ENCODE assay signal across 19 mouse cellular contexts in genomic region chr17:28650268-28650667, GRCm38 (mm10). TPM values are rescaled to one million over a fixed set of nuclear protein-coding genes. Genes with fewer than 3 reads are reported as not detected.
DNase-seq lines count a peak whose midpoint lies in the region; ATAC-seq lines count a peak whose summit lies in the region.
"Had no signal": no experiment of that assay in that cellular context is flagged by ENCODE, and none has a peak within 500 bp of the region (broad histone marks: within the 10 kb centered on the region; RNA-seq: fewer than 3 reads in every experiment).

No protein-coding gene starts in this region.

- DNase-seq in adrenal gland, postnatal 10 days: peak; percentile 23
- no peak for DNase-seq in adrenal gland, adult 8-10 months
- DNase-seq in heart, postnatal 25 days (ENCODE audit: low spot score): no peak
- no peak for DNase-seq in heart, adult 8-10 months (ENCODE audit: low spot score)
- DNase-seq in ovary, postnatal 36 days (ENCODE audit: low spot score): peak; percentile 14
- DNase-seq in ovary, postnatal 14 days (ENCODE audit: low spot score): no peak
- DNase-seq: cerebellum, adult 2 months; cerebellum, postnatal 36 days; gastrocnemius, postnatal 10 days; kidney, adult 2 months had no signal

- no peak overlapping the region for H3K9ac ChIP-seq in heart, embryonic 12.5 days
- no peak overlapping the region for H3K9ac ChIP-seq in heart, embryonic 16.5 days (ENCODE audit: low read length)
- H3K9ac ChIP-seq: embryonic facial prominence, embryonic 13.5 days; forebrain, embryonic 12.5 days; hindbrain, embryonic 15.5 days; kidney, embryonic 15.5 days had no signal

- H3K9me3 ChIP-seq in heart, embryonic 12.5 days (replicated peaks): no peaks in the 10 kb centered on the region
- no peaks in the 10 kb centered on the region for H3K9me3 ChIP-seq in heart, embryonic 16.5 days (replicated peaks; ENCODE audit: control insufficient read depth, low read length)
- H3K9me3 ChIP-seq: embryonic facial prominence, embryonic 13.5 days; forebrain, embryonic 12.5 days; hindbrain, embryonic 15.5 days; kidney, embryonic 15.5 days had no signal

- intact Hi-C loops in heart, postnatal 25 days (cut with DNase I): loop anchor here (5.0 kb wide), 1 partner anchor 103 kb away; the partner anchor contains the start of gene Clpsl2

- H3K27ac ChIP-seq in heart, embryonic 12.5 days (ENCODE audit: poor library complexity, severe bottlenecking): no peak overlapping the region
- peak overlapping the region; percentile 27; the same call in 1 of the 2 replicates for H3K27ac ChIP-seq in heart, embryonic 16.5 days (ENCODE audit: low read length)
- H3K27ac ChIP-seq: embryonic facial prominence, embryonic 13.5 days; forebrain, embryonic 12.5 days; hindbrain, embryonic 15.5 days; kidney, embryonic 15.5 days had no signal

- H3K36me3 ChIP-seq in heart, embryonic 12.5 days: no peaks in the 10 kb centered on the region
- no peaks in the 10 kb centered on the region for H3K36me3 ChIP-seq in heart, embryonic 16.5 days (ENCODE audit: control insufficient read depth, insufficient read depth)
- H3K36me3 ChIP-seq: embryonic facial prominence, embryonic 13.5 days; forebrain, embryonic 12.5 days; hindbrain, embryonic 15.5 days; kidney, embryonic 15.5 days had no signal

- no peak overlapping the region for H3K4me3 ChIP-seq in heart, embryonic 12.5 days
- no peak overlapping the region for H3K4me3 ChIP-seq in heart, embryonic 16.5 days (ENCODE audit: low read length)
- H3K4me3 ChIP-seq: embryonic facial prominence, embryonic 13.5 days; forebrain, embryonic 12.5 days; hindbrain, embryonic 15.5 days; kidney, embryonic 15.5 days had no signal

- 69% methylated on average over 3 of the region's 3 CpGs for WGBS in heart, embryonic 12.5 days
- 51% methylated on average over 3 of the region's 3 CpGs for WGBS in heart, embryonic 16.5 days

- H3K27me3 ChIP-seq in heart, embryonic 12.5 days (replicated peaks): no peaks in the 10 kb centered on the region; the same call in 1 of the 2 replicates
- no peaks in the 10 kb centered on the region; the same call in 1 of the 2 replicates for H3K27me3 ChIP-seq in heart, embryonic 16.5 days (ENCODE audit: control insufficient read depth, insufficient read depth, low read length)
- H3K27me3 ChIP-seq: embryonic facial prominence, embryonic 13.5 days; forebrain, embryonic 12.5 days; hindbrain, embryonic 15.5 days; kidney, embryonic 15.5 days had no signal

- no peak overlapping the region for H3K4me2 ChIP-seq in heart, embryonic 12.5 days
- no peak overlapping the region for H3K4me2 ChIP-seq in heart, embryonic 16.5 days (ENCODE audit: low read depth, low read length)
- H3K4me2 ChIP-seq: embryonic facial prominence, embryonic 13.5 days; forebrain, embryonic 12.5 days; hindbrain, embryonic 15.5 days; kidney, embryonic 15.5 days had no signal

- 0 out of 2 replicates have a peak, but pooled peaks have one; percentile 25 for ATAC-seq in heart, embryonic 12.5 days (ENCODE audit: insufficient number of reproducible peaks, low FRiP score)
- peak; percentile 45; the same call in 1 of the 2 replicates for ATAC-seq in heart, embryonic 16.5 days (replicated peaks; ENCODE audit: extremely low read depth, insufficient read depth, low FRiP score)
- ATAC-seq: forebrain, embryonic 16.5 days; intestine, embryonic 16.5 days had no signal

- H3K4me1 ChIP-seq in heart, embryonic 12.5 days (replicated peaks): no peaks in the 10 kb centered on the region
- H3K4me1 ChIP-seq in heart, embryonic 16.5 days (ENCODE audit: control insufficient read depth, insufficient read depth, low read length): no peaks in the 10 kb centered on the region
- H3K4me1 ChIP-seq: embryonic facial prominence, embryonic 13.5 days; forebrain, embryonic 12.5 days; hindbrain, embryonic 15.5 days; kidney, embryonic 15.5 days had no signal

RNA-seq across cellular contexts. Expression of gene Srpk1, which starts 27.8 kb away (rescaled TPM):
- 10 to 100 TPM; 53.2 to 62.8 TPM for total RNA-seq in adrenal gland, postnatal 10 days (2021)
- 10 to 100 TPM; 68.4 to 81.5 (median 72.8) TPM for total RNA-seq in adrenal gland, adult 8-10 months (2022)
- 55.4 and 56.8 TPM in 2 replicates for polyA plus RNA-seq in heart, embryonic 12.5 days (2016; fragmentation: Nextera tagmentation; extraction: Ambion mirVana)
- total RNA-seq in heart, postnatal 25 days (2021): 10 to 100 TPM; 32.6 to 35.5 TPM
- polyA plus RNA-seq in heart, embryonic 16.5 days (2015; fragmentation: Nextera tagmentation; extraction: Ambion mirVana): 44.3 and 44.9 TPM in 2 replicates
- total RNA-seq in heart, adult 8-10 months (2022): 10 to 100 TPM; 30.8 to 38.3 (median 35.2) TPM

RNA-seq across cellular contexts. Expression of gene Slc26a8, which starts 39.8 kb away (rescaled TPM):
- total RNA-seq in adrenal gland, postnatal 10 days (2021): 1 to 10 TPM; 1.4 to 4.7 TPM
- 1 to 10 TPM; 1.4 to 3.1 (median 2.5) TPM for total RNA-seq in adrenal gland, adult 8-10 months (2022)
- 0.22 and 0.57 TPM in 2 replicates for polyA plus RNA-seq in heart, embryonic 12.5 days (2016; fragmentation: Nextera tagmentation; extraction: Ambion mirVana)
- under 1 TPM; 0.16 to 0.78 TPM for total RNA-seq in heart, postnatal 25 days (2021)
- polyA plus RNA-seq in heart, embryonic 16.5 days (2015; fragmentation: Nextera tagmentation; extraction: Ambion mirVana): 0.19 and 0.47 TPM in 2 replicates
- total RNA-seq in heart, adult 8-10 months (2022): under 1 TPM in 2 of 4 experiments, not detected in 2; 0.37 to 0.65 TPM
- polyA plus RNA-seq: C2C12 had no signal

RNA-seq across cellular contexts. Expression of gene Mapk14, which starts 40.9 kb away (rescaled TPM):
- 10 to 100 TPM; 63.6 to 74.4 TPM for total RNA-seq in adrenal gland, postnatal 10 days (2021)
- total RNA-seq in adrenal gland, adult 8-10 months (2022): 10 to 100 TPM; 71.9 to 99.0 (median 78.8) TPM
- 37.1 and 38.6 TPM in 2 replicates for polyA plus RNA-seq in heart, embryonic 12.5 days (2016; fragmentation: Nextera tagmentation; extraction: Ambion mirVana)
- total RNA-seq in heart, postnatal 25 days (2021): 10 to 100 TPM; 55.0 to 55.8 TPM
- polyA plus RNA-seq in heart, embryonic 16.5 days (2015; fragmentation: Nextera tagmentation; extraction: Ambion mirVana): 29.3 and 31.2 TPM in 2 replicates
- total RNA-seq in heart, adult 8-10 months (2022): 10 to 100 TPM; 48.9 to 61.5 (median 52.0) TPM

Comparison
In these comparisons a context has a peak if more than half of its experiments do, and no peak if none do; other contexts are left out.
1. DNase-seq: peak in adrenal gland, postnatal 10 days (single experiment) and ovary, postnatal 36 days (single experiment); none in adrenal gland, adult 8-10 months (single experiment), heart, postnatal 25 days (single experiment), heart, adult 8-10 months (single experiment) and ovary, postnatal 14 days (single experiment).